Mouse (Mus musculus) liver, adult 2 months (tissue): ENCODE measurements around the gene Evpl.
A peak's percentile ranks its signal among the peaks of the same experiment; 100 is the strongest.

Experiments used
- CTCF ChIP-seq: fragments of 200-500 bp; IDR thresholded peaks from 2 replicates; pipeline ENCODE4 v1.5.1; 2011; ENCODE audit warnings: low read depth, low read length, control low read depth
- POLR2A ChIP-seq: fragments of 200-500 bp; IDR thresholded peaks from 2 replicates; pipeline ENCODE4 v1.6.1; 2011; ENCODE audit warnings: low read length, control low read depth; ENCODE audit not compliant: insufficient read depth; ENCODE audit errors: extremely low read depth

DNA sequence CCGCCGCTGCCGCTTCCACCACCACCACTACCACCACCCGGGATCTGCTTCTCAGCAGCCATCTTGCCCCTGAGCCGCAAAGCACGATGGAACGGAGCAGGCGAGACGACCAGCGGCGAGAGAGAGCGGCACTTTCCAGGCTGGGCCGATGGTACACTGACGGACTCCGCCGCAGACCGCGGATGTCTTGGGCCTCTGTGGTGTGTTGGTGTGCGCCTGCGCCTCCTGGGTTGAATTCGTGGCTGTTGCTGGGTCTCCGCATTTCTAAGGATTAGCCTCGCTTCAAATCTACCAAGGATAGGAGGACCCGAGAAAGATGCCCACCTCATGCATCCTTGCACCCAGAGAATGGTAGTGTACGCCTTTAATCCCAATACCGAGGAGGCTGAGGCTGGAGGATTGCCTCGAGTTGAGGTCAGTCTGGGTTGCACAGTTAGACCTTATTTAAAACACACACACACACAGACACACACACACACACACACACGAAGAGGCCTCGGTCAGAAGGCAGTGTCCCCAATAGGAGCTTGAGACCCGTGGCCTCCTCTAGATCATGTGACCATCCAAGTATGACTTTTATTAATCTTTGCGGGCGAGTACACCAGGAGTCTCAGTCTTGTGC is 36.3 kb upstream of the Evpl start, which contains the start of gene Srp68:
- TF ChIP-seq CTCF (no peak), POLR2A (peak; percentile 84; the same call in 1 of the 2 replicates)
